Mouse (Mus musculus): Measurements from ENCODE around the gene Senp7. TPM values are rescaled to one million over a fixed set of nuclear protein-coding genes. Genes with fewer than 3 reads are reported as not detected.
A peak's percentile ranks its signal among the peaks of the same experiment; 100 is the strongest.
"Not testable (repeated sequence)": the region's sequence is repeated elsewhere in the genome, so short reads cannot be mapped to it uniquely, and the experiment has no call there.

The Senp7 gene
- total and polyA plus RNA-seq, 2 experiments from 2014 or later: 23.8 to 31.3 TPM

DNA sequence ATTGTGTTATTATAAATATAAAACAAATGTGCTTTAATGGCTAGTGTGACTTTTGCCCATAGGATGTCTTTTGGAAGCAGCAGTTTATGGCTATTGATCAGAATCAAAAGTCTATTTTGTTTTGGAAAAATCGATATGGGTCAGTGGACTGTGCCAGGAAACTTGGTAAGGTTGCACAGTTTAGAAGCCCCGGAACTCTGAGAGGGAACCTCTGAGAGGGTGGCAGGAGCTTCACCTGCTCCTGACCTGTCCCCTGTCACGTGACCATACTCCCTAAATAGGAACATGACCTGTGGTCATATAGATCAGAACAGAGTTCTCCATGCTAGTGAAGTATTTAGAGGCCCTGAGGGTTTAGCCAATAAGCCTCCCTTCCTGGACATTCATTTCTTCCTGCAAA lies 75.9 kb downstream of the Senp7 start:
- no peak overlapping the region for H3K4me3 ChIP-seq (ENCODE audit: low read length)
- ATAC-seq: no peak
- no peaks in the 10 kb centered on the region for H3K9me3 ChIP-seq (ENCODE audit: low read length)
- TF ChIP-seq CTCF (IDR thresholded peaks at IDR 0.05; ENCODE audit: low read depth): no peak
- no peak overlapping the region for H3K9ac ChIP-seq (replicated peaks; ENCODE audit: low read length)
- no peaks in the 10 kb centered on the region for H3K4me1 ChIP-seq (ENCODE audit: insufficient read depth, low read length)
- no peak overlapping the region for H3K27ac ChIP-seq
- no peaks in the 10 kb centered on the region for H3K27me3 ChIP-seq (ENCODE audit: insufficient read depth, low read length)
- WGBS: 95% methylated on average over 3 of the region's 3 CpGs
- no peak overlapping the region for H3K4me2 ChIP-seq (ENCODE audit: low read depth, low read length)
- DNase-seq (ENCODE audit: low spot score): no peak
- peaks cover 7% of the 10 kb centered on the region for H3K36me3 ChIP-seq (ENCODE audit: insufficient read depth, low read length)

DNA sequence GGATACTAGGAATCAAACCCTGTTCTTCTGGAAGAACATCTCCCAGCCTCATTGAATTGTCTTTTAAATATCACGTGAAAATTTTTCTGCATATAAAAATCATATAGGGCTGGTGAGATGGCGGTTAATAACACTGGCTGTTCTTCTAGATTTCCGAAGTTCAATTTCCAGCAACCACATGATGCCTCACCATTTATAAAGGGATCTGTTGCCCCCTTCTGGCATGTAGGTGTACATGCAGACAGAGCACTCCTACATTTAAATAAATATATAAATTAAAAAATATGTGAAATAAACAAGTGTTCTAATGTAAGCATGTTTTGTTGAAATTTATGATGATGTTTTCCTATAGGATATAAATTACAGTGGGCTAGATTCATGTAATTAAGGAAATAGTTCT lies 83.5 kb downstream of the Senp7 start:
- H3K4me1 ChIP-seq (ENCODE audit: insufficient read depth, low read length): no peaks in the 10 kb centered on the region
- DNase-seq (ENCODE audit: low spot score): peak; percentile 65
- peaks cover 7% of the 10 kb centered on the region for H3K36me3 ChIP-seq (ENCODE audit: insufficient read depth, low read length)
- peak; percentile 67 for TF ChIP-seq CTCF (IDR thresholded peaks at IDR 0.05; ENCODE audit: low read depth)
- H3K27me3 ChIP-seq (ENCODE audit: insufficient read depth, low read length): no peaks in the 10 kb centered on the region
- H3K9ac ChIP-seq (replicated peaks; ENCODE audit: low read length): no peak overlapping the region
- H3K27ac ChIP-seq: no peak overlapping the region
- 34% methylated on average over 3 of the region's 3 CpGs for WGBS
- no peak overlapping the region for H3K4me2 ChIP-seq (ENCODE audit: low read depth, low read length)
- no peak for ATAC-seq
- no peaks in the 10 kb centered on the region for H3K9me3 ChIP-seq (ENCODE audit: low read length)
- H3K4me3 ChIP-seq (ENCODE audit: low read length): no peak overlapping the region

DNA sequence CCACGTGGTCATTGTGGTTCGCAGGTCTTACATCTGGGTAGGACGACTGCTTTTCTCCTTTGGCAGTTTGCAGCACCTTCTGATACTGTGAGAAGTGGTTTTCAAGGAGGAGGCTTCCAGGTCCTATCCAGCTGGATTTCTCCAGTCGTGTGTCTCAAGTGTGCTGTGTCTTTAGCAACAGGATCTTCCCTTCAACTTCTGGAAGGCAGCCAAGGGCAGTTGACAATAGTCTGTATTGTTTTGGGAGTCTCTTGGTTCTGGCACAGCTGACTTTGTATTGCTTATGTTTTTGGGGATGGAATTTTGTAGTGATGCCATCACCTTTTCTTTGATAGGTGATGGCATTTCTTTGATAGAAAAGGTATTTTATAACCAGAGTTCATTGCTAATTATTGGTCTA lies 86.0 kb downstream of the Senp7 start:
- H3K9me3 ChIP-seq (ENCODE audit: low read length): no peaks in the 10 kb centered on the region
- no peaks in the 10 kb centered on the region for H3K27me3 ChIP-seq (ENCODE audit: insufficient read depth, low read length)
- TF ChIP-seq CTCF (IDR thresholded peaks at IDR 0.05; ENCODE audit: low read depth): no peak
- WGBS: 43% methylated on average over 4 of the region's 4 CpGs
- H3K9ac ChIP-seq (replicated peaks; ENCODE audit: low read length): no peak overlapping the region
- ATAC-seq: no peak
- no peaks in the 10 kb centered on the region for H3K4me1 ChIP-seq (ENCODE audit: insufficient read depth, low read length)
- DNase-seq (ENCODE audit: low spot score): peak; percentile 15
- no peaks in the 10 kb centered on the region for H3K36me3 ChIP-seq (ENCODE audit: insufficient read depth, low read length)
- no peak overlapping the region for H3K4me3 ChIP-seq (ENCODE audit: low read length)
- H3K27ac ChIP-seq: no peak overlapping the region
- no peak overlapping the region for H3K4me2 ChIP-seq (ENCODE audit: low read depth, low read length)

DNA sequence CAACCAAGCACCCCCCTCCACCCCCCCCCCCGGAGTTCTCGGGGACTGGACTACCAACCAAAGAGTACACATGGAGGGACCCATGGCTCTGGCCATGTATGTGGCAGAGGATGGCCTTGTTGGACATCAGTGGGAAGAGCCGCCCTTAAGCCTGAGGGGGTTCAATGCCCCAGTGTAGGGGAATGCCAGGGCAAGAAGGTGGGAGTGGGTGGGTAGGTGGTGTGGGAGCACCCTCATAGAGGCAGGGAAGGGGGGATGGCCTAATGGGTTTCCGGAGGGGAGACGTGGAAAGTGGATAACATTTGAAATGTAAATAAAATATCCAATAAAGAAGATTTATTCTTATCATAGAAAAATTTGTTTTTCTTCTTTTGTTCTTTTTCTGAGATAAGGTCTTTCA lies 89.5 kb downstream of the Senp7 start:
- H3K9ac ChIP-seq (replicated peaks; ENCODE audit: low read length); ATAC-seq; DNase-seq (ENCODE audit: low spot score); H3K4me2 ChIP-seq (ENCODE audit: low read depth, low read length); H3K27ac ChIP-seq; H3K9me3 ChIP-seq (ENCODE audit: low read length); H3K4me3 ChIP-seq (ENCODE audit: low read length); H3K36me3 ChIP-seq (ENCODE audit: insufficient read depth, low read length); H3K4me1 ChIP-seq (ENCODE audit: insufficient read depth, low read length); H3K27me3 ChIP-seq (ENCODE audit: insufficient read depth, low read length): not testable (repeated sequence)
- 97% methylated on average over 5 of the region's 5 CpGs for WGBS

DNA sequence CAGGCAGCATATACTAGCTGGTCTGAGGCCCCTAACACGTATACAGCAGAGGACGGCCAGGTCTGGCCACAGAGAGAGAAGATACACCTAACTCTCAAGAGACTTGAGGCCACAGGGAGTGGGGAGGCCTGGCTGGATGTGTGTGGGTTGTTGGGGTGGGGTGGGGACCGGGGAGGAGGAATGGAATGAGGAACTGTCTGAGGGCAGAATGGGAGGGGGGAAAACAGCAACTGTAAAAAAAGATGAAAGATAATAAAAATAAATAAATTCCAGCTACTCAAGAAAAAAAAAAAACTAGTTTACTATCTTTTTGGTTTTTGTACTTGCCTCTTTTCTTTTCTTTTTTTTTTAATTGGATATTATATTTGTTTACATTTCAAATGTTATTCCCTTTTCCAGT lies 91.8 kb downstream of the Senp7 start:
- Histone ChIP-seq H3K36me3 (ENCODE audit: insufficient read depth, low read length) (0 out of 2 replicates have a peak, but pooled peaks cover 3% of the 10 kb centered on the region), H3K9ac (replicated peaks; ENCODE audit: low read length) (no peak overlapping the region), H3K4me3 (ENCODE audit: low read length) (no peak overlapping the region), H3K27ac (no peak overlapping the region), H3K9me3 (ENCODE audit: low read length) (no peaks in the 10 kb centered on the region), H3K27me3 (ENCODE audit: insufficient read depth, low read length) (no peaks in the 10 kb centered on the region), H3K4me1 (ENCODE audit: insufficient read depth, low read length) (no peaks in the 10 kb centered on the region), H3K4me2 (ENCODE audit: low read depth, low read length) (no peak overlapping the region)
- ATAC-seq (no peak), DNase-seq (ENCODE audit: low spot score) (no peak)
- WGBS: 89% methylated on average over 3 of the region's 3 CpGs
- no peak for TF ChIP-seq CTCF (IDR thresholded peaks at IDR 0.05; ENCODE audit: low read depth)

DNA sequence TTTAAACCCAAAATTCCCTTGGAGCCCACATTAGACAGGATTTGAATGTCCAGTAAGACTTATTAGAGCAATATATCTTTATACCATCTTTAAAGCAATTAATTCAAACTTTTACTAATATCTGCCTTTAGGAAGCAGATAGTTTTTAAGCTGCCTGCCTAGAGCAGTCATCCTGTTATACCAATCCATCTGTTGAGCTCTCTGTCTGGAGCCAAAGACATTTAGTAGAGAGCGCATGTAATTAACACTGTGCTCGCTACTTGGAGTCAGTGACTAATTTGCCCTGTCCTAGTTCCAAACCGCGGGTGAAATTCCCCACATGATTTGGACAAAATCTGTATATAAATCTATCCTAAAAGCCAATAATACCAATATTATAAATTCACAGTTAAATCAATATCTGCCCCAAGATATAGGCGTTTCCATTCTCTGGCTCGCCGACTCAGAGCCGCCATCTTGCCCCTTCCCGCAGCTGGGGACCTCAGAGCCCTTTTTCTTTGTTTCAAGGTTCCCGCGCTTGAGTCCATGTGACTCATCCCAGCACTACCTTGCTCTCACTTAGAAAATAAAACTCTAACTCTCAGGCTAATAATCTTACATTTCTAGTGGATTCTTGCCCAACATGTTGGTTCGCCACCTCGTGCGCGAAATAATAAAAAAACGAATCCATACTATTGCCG lies 96.9 kb downstream of the Senp7 start:
- H3K4me1 ChIP-seq (ENCODE audit: insufficient read depth, low read length): no peaks in the 10 kb centered on the region
- no peak overlapping the region for H3K4me2 ChIP-seq (ENCODE audit: low read depth, low read length)
- H3K27ac ChIP-seq: no peak overlapping the region
- 0 out of 2 replicates have a peak, but pooled peaks cover 3% of the 10 kb centered on the region for H3K36me3 ChIP-seq (ENCODE audit: insufficient read depth, low read length)
- TF ChIP-seq CTCF (IDR thresholded peaks at IDR 0.05; ENCODE audit: low read depth): no peak
- no peaks in the 10 kb centered on the region for H3K9me3 ChIP-seq (ENCODE audit: low read length)
- DNase-seq (ENCODE audit: low spot score) (no peak), ATAC-seq (no peak)
- no peak overlapping the region for H3K4me3 ChIP-seq (ENCODE audit: low read length)
- no peaks in the 10 kb centered on the region for H3K27me3 ChIP-seq (ENCODE audit: insufficient read depth, low read length)
- WGBS: 96% methylated on average over 17 of the region's 17 CpGs
- H3K9ac ChIP-seq (replicated peaks; ENCODE audit: low read length): no peak overlapping the region

DNA sequence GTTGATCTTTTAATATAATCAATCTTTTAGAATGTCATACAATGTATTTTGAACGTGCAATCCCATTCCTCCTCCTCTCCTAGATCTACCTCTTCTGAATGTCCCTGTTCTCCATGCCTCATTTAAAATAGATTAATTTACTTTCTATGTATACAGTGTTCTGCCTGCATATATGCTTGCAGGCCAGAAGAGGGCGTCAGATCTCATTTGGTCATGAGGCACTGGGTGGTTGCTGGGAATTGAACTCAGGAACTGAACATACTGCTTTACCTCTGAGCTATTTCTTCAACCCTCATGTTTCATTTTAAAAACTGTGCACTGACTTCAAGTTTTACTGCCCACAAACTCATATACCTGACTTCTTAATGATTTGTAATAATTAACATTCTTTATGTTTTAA lies 99.5 kb downstream of the Senp7 start:
- DNase-seq (ENCODE audit: low spot score) (no peak), ATAC-seq (no peak)
- 33% methylated on average over 2 of the region's 2 CpGs for WGBS
- Histone ChIP-seq H3K27ac (no peak overlapping the region), H3K36me3 (ENCODE audit: insufficient read depth, low read length) (no peaks in the 10 kb centered on the region), H3K9me3 (ENCODE audit: low read length) (no peaks in the 10 kb centered on the region), H3K9ac (replicated peaks; ENCODE audit: low read length) (no peak overlapping the region), H3K4me1 (ENCODE audit: insufficient read depth, low read length) (no peaks in the 10 kb centered on the region), H3K4me2 (ENCODE audit: low read depth, low read length) (no peak overlapping the region), H3K27me3 (ENCODE audit: insufficient read depth, low read length) (no peaks in the 10 kb centered on the region), H3K4me3 (ENCODE audit: low read length) (no peak overlapping the region)
- TF ChIP-seq CTCF (IDR thresholded peaks at IDR 0.05; ENCODE audit: low read depth): peak; percentile 2; the same call in 1 of the 2 replicates

Measured in hindbrain, postnatal 0 days (tissue).